Mouse (Mus musculus): ENCODE results near the gene Ints2. TPM values are rescaled to one million over a fixed set of nuclear protein-coding genes. Genes with fewer than 3 reads are reported as not detected.
"Not testable (repeated sequence)": the region's sequence is repeated elsewhere in the genome, so short reads cannot be mapped to it uniquely, and the experiment has no call there.

The Ints2 gene
- 16.9 and 19.3 TPM in 2 replicates for polyA plus RNA-seq (2015; fragmentation: Nextera tagmentation; extraction: Ambion mirVana)

DNA sequence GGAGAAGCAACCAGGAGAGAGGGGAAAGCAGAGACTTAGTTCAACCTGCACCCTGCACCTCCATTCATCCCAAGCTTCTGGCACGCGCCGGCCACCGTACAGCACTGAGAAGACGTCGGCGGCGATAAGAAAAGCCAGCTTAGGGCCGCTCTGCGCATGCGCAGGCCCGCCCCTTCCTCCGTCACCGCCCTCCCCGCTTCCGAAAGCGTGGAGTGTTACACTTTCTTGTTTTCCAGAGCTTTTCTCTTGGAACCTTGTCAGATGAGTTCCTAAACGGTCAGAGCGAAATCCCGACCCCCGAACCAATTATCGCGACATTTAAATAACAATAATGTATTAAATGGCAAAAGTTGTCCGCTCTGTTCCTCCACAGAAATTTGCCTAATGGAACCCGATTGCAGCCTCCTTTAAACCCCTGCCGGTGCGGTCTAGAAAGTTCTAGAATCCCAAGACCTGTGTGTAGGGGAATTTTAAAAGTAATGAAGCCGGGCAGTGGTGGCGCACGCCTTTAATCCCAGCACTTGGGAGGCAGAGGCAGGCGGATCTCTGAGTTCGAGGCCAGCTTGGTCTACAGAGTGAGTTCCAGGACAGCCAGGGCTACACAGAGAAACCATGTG lies at the start of gene Ints2:
TSS of gene Ints2 (minus strand) at position 116 of the 617 bp plus-strand sequence.
- 6% methylated on average over 32 of the region's 32 CpGs for WGBS

GRCm38 (mm10) chr11:86292201-86292600 lies 34.8 kb upstream of the Ints2 start:
- H3K27ac ChIP-seq; H3K4me1 ChIP-seq (replicated peaks; ENCODE audit: insufficient read depth, low read length); H3K27me3 ChIP-seq (ENCODE audit: insufficient read depth, low read length); ATAC-seq (replicated peaks; ENCODE audit: low FRiP score, low read depth); H3K9me3 ChIP-seq (replicated peaks; ENCODE audit: low read length); H3K4me3 ChIP-seq (replicated peaks; ENCODE audit: low read depth, low read length); DNase-seq (ENCODE audit: low spot score); H3K9ac ChIP-seq (ENCODE audit: low read depth, low read length); H3K4me2 ChIP-seq (ENCODE audit: low read length): not testable (repeated sequence)
- WGBS: 90% methylated on average over 10 of the region's 10 CpGs
- H3K36me3 ChIP-seq (ENCODE audit: insufficient read depth, low read length): peaks cover 13% of the 10 kb centered on the region; the same call in 1 of the 2 replicates

More for the DNA sequence above, at the start of gene Ints2:
- ATAC-seq (replicated peaks; ENCODE audit: low FRiP score, low read depth) (peak; percentile 91), DNase-seq (ENCODE audit: low spot score) (peak; percentile 97)
- no peaks in the 10 kb centered on the region for H3K36me3 ChIP-seq (ENCODE audit: insufficient read depth, low read length)
- no peak for TF ChIP-seq CTCF (IDR thresholded peaks at IDR 0.05; ENCODE audit: low read depth)
- H3K27me3 ChIP-seq (ENCODE audit: insufficient read depth, low read length): no peaks in the 10 kb centered on the region
- peak within 1 kb of the TSS; percentile 74 for H3K4me2 ChIP-seq (ENCODE audit: low read length)
- H3K4me3 ChIP-seq (replicated peaks; ENCODE audit: low read depth, low read length): peak within 1 kb of the TSS; percentile 68
- H3K27ac ChIP-seq: peak within 1 kb of the TSS; percentile 75
- no peaks in the 10 kb centered on the region for H3K9me3 ChIP-seq (replicated peaks; ENCODE audit: low read length)
- peak within 1 kb of the TSS; percentile 89 for H3K9ac ChIP-seq (ENCODE audit: low read depth, low read length)
- no peaks in the 10 kb centered on the region for H3K4me1 ChIP-seq (replicated peaks; ENCODE audit: insufficient read depth, low read length)

- H3K4me2 ChIP-seq (ENCODE audit: low read length): no peak overlapping the region
- peaks cover 14% of the 10 kb centered on the region; the same call in 1 of the 2 replicates for H3K36me3 ChIP-seq (ENCODE audit: insufficient read depth, low read length)
- no peaks in the 10 kb centered on the region for H3K9me3 ChIP-seq (replicated peaks; ENCODE audit: low read length)
- ATAC-seq (replicated peaks; ENCODE audit: low FRiP score, low read depth) (no peak), DNase-seq (ENCODE audit: low spot score) (no peak)
- H3K4me3 ChIP-seq (replicated peaks; ENCODE audit: low read depth, low read length): no peak overlapping the region
- no peaks in the 10 kb centered on the region for H3K4me1 ChIP-seq (replicated peaks; ENCODE audit: insufficient read depth, low read length)
- WGBS: 92% methylated on average over 6 of the region's 6 CpGs
- H3K27ac ChIP-seq: no peak overlapping the region
- no peak for TF ChIP-seq CTCF (IDR thresholded peaks at IDR 0.05; ENCODE audit: low read depth)
- no peak overlapping the region for H3K9ac ChIP-seq (ENCODE audit: low read depth, low read length)
- H3K27me3 ChIP-seq (ENCODE audit: insufficient read depth, low read length): no peaks in the 10 kb centered on the region
Observed at GRCm38 (mm10) chr11:86291714-86292113, 34.3 kb upstream of the Ints2 start.

DNA sequence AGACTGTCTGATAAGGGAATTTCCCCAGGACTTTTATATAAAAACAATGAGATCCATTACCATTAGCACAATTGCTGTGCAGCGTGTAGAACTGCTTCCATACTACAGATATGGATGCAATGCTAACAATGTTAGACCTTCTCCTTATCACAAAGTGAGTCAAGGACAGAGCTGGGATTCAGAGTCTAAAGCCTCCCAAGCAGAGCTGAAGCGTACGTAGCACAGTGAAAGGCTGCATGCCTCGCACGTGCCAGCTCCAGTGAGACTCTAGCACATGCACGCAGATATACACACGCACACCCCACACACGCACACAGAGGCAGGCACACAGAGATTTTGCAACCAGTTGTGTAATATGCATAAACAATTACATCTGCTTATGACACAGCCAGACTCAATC lies 28.4 kb upstream of the Ints2 start:
- ATAC-seq (replicated peaks; ENCODE audit: low FRiP score, low read depth) (no peak), DNase-seq (ENCODE audit: low spot score) (no peak)
- H3K36me3 ChIP-seq (ENCODE audit: insufficient read depth, low read length): peaks cover 40% of the 10 kb centered on the region
- no peak overlapping the region for H3K27ac ChIP-seq
- H3K4me2 ChIP-seq (ENCODE audit: low read length): no peak overlapping the region
- WGBS: 94% methylated on average over 8 of the region's 8 CpGs
- H3K9me3 ChIP-seq (replicated peaks; ENCODE audit: low read length): no peaks in the 10 kb centered on the region
- no peak overlapping the region for H3K9ac ChIP-seq (ENCODE audit: low read depth, low read length)
- H3K27me3 ChIP-seq (ENCODE audit: insufficient read depth, low read length): no peaks in the 10 kb centered on the region
- H3K4me3 ChIP-seq (replicated peaks; ENCODE audit: low read depth, low read length): no peak overlapping the region
- TF ChIP-seq CTCF (IDR thresholded peaks at IDR 0.05; ENCODE audit: low read depth): no peak
- no peaks in the 10 kb centered on the region for H3K4me1 ChIP-seq (replicated peaks; ENCODE audit: insufficient read depth, low read length)

DNA sequence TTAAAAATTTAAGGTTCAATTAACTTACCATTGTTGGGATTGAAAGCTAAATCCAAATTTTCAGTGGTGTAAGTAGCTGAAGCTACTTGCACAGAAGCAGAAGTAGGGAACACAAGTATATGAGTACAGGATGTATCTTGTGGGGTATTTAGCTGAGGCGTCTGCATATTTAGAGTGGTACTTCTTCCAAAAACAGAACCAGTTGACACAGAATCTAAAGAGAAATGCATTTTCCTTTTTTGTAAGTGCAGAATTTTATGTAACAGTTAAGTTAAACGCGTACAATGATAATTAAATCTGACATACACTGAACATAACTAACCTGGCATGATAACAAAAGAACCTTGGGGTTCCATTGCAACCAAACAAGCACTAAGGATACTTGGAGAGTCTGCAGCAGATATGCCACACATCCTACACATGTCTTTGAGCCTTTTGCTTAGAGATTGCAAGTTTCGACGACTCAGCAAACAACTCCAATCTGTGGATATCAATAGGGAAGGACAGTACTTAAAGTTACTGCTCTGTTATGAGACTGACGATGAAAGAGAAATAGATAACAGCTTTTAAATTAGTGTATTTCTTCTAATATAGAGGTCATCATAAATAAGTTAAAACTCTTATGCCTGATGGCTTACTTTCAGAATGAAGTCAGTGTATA lies 21.2 kb upstream of the Ints2 start:
- Histone ChIP-seq H3K27ac (no peak overlapping the region), H3K36me3 (ENCODE audit: insufficient read depth, low read length) (peaks cover 40% of the 10 kb centered on the region), H3K4me2 (ENCODE audit: low read length) (no peak overlapping the region), H3K4me3 (replicated peaks; ENCODE audit: low read depth, low read length) (no peak overlapping the region), H3K27me3 (ENCODE audit: insufficient read depth, low read length) (no peaks in the 10 kb centered on the region), H3K9me3 (replicated peaks; ENCODE audit: low read length) (no peaks in the 10 kb centered on the region), H3K4me1 (replicated peaks; ENCODE audit: insufficient read depth, low read length) (no peaks in the 10 kb centered on the region), H3K9ac (ENCODE audit: low read depth, low read length) (no peak overlapping the region)
- no peak for ATAC-seq (replicated peaks; ENCODE audit: low FRiP score, low read depth)
- no peak for TF ChIP-seq CTCF (IDR thresholded peaks at IDR 0.05; ENCODE audit: low read depth)
- WGBS: 96% methylated on average over 6 of the region's 6 CpGs
- DNase-seq (ENCODE audit: low spot score): no peak

- peak overlapping the region; percentile 68 for H3K4me3 ChIP-seq (replicated peaks; ENCODE audit: low read depth, low read length)
- H3K36me3 ChIP-seq (ENCODE audit: insufficient read depth, low read length): peaks cover 2% of the 10 kb centered on the region; the same call in 1 of the 2 replicates
- H3K27me3 ChIP-seq (ENCODE audit: insufficient read depth, low read length): no peaks in the 10 kb centered on the region
- peak overlapping the region; percentile 89 for H3K9ac ChIP-seq (ENCODE audit: low read depth, low read length)
- H3K4me1 ChIP-seq (replicated peaks; ENCODE audit: insufficient read depth, low read length): no peaks in the 10 kb centered on the region
- H3K27ac ChIP-seq: peak overlapping the region; percentile 75
- no peak for TF ChIP-seq CTCF (IDR thresholded peaks at IDR 0.05; ENCODE audit: low read depth)
- H3K9me3 ChIP-seq (replicated peaks; ENCODE audit: low read length): no peaks in the 10 kb centered on the region
- H3K4me2 ChIP-seq (ENCODE audit: low read length): peak overlapping the region; percentile 74
- 0 out of 2 replicates have a peak, but pooled peaks have one; percentile 30 for ATAC-seq (replicated peaks; ENCODE audit: low FRiP score, low read depth)
- DNase-seq (ENCODE audit: low spot score): no peak
- WGBS: under 1% methylated on average over 22 of the region's 22 CpGs
Observed at GRCm38 (mm10) chr11:86257054-86257453, 321 bp downstream of the Ints2 start.

Data from kidney, postnatal 0 days (tissue).